Mouse (Mus musculus) left cerebral cortex, adult 9 months (tissue): Measurements from ENCODE around the gene Xpo6.

ENCODE experiments used
- DNase-seq, 2 experiments: peaks; one replicate each; pipeline ENCODE4 v3.0.0; 2022; ENCODE audit warnings: low spot score in 2 of 2

Gene Xpo6

DNA sequence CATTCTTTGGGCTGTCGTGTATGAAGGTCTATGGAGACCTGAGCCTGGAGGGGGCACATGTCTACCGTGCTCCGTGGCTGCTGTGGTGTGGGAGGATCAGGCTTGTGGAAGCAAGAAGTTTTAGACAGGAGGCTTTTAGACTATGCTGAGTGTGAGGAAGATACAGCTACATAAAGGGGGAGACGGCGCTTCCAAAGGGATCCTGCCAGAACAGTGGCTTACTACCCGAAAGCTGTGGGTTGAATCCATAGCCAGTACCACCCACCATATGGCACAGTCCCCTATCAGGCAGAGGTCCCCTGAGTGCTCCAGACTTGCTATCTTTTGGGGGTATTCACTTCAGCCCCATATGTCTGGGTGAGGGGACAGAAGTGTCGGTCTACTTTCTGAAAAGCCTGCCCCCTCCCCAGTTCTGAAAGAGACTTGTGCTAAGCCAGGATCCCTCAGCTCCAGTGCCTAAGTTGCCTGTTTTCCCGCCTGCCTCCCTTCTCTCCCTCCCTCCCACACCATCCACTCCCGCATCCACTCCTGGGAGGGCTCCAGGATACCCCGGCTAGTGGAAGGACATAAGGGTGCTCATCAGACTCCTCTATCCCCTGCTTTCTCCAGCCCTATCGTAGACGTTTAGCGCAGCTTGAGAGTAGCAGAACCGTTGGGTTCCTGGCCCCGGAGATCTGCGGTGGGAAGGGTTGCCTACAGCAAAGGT, 119.2 kb downstream of the Xpo6 start:
- DNase-seq: peak in 1 of 2 experiments; percentile 55

DNA sequence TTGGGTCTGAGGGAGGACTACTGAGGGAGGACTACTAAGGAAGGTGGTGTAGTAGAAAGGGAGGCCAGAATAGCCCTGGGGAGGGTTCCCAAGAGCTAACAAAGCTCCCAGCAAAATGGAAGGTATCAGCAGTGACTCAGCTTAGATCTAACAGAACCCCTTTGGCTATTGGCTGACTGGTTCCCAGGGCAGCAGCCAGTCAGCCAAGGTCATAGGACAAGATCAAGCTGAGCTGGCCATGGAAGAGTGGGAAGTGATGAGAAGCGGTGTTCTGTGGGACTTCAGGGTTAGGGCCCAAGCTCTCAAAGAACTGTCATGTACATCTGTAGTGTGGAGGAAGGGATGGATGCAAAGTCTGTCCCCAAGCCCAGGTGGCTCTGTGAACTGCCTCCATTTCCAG, 123.4 kb downstream of the Xpo6 start:
- no peak for DNase-seq

DNA sequence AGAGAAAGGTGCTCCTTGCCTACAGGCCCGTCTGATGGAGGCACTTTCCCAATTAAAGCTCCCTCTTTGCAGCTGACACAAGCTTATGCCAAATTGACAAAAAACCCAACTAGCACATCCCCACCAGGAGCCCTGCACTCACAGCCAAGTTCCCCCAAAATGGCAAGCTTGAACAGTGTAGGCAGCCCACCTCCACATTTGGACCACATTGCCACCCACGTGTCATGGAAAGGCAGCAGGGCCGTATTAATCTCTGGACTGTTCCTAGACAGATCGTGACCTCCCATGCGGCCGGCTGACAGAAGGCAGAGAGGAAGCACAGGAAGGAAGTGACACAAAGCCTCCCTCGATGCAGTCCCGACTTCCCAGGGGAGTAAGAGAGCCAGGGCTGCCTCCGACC, 125.2 kb downstream of the Xpo6 start:
- DNase-seq: no peak

DNA sequence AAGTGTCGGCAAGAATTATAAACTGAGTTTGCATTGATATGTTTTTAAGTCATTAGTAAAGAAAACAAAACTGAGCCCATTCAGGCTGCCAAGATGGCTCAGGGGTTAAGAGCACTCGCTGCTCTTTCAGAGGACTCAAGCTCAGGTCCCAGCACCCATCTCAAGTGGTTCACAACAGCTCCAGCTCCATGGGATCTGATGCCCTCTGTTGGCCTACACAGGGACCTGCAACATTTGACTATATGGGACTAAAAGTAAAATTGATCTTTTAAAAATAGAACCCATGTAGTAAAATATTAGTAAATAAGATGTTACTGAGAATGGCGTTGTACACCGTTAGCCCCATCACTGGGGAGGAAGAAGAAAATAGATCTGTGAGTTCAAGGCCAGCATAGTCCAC, 130.0 kb downstream of the Xpo6 start:
- no peak for DNase-seq

DNA sequence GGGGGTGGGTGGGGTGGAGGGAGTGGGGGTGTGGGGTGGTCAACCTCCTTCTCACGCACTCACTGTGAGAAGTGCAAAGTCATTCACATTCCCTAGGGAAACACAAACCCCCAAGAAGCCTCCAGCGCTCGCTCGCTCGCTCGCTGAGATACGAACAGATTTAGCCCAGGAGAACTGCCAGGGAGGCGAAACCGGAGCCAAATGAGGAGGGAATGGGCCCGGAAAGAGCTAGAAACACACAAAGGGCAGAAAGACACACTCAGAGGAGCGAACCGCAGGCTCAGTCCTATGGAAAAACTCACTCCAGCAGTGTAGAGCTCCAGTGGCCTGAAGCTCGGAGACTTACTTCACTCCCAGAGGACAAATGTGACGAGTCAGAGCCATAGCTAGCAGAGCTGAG, 133.5 kb downstream of the Xpo6 start:
- peak in 1 of 2 experiments; percentile 45 for DNase-seq

DNA sequence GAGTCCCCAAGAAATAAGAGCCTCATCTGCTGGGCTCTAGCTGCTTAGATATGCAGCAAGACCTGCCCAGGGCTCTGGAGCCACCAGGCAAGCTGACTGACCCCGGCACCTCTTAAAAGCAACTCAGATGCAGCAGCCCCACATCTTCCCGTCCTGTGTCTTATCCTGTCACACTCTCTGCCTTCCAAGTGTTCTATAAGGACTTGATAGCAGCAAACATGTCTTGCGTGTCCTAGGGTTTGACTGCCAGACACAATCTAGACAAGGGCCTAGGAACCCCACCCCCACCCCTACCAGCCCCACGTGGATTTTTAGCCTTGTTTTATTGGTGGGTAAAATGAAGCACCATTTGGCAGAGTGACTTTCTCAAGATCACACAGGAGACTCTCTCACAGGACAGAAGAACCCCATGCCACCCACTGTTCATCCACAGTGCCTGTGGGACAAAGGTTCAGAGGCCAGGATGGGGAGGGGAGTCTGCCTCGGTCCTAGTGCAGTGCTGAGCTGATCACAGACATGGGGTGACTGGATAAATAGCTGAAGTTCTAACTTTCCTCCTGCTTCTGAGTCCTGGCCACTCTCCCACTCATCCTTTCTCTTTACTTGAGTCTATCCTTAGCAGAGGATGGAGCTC, 134.9 kb downstream of the Xpo6 start:
- no peak for DNase-seq

DNA sequence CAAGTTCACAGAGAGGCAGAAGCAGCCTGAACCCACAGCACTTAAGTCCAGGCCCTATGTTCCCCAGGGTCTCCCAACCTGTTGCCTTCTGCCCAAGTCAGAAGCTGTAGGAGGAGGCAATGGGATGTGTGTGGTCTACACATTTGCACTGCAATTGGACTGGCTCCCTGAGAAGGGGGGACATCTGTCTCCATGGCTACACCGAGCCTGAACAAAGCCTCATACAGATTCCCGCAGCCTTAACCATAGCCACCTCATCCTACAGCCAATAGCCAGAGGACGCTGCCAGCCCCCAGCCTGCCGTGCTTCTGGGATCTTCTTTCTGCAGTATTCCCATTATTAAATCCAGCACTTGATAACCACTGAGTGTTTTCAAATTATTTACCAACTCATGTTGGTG, 138.1 kb downstream of the Xpo6 start:
- no peak for DNase-seq

DNA sequence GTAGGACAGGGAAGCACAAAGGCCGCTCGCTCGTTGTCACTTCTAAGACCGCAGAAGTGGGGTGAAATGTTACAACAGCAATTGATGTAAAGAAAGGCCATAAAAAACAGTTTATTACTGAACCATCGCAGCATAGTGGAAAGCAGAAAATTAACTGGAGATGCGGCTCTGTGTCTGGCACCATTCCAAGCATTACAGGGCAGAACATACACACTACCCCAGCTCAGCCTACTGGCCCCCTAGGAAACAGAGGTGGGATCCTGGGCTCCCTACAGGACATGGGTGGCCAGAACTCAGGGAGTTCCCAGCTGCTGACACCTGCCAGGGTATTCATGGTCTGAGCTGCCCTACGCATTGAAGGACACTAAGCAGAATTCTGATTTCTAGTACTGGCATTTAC, 141.4 kb downstream of the Xpo6 start:
- DNase-seq: no peak

DNA sequence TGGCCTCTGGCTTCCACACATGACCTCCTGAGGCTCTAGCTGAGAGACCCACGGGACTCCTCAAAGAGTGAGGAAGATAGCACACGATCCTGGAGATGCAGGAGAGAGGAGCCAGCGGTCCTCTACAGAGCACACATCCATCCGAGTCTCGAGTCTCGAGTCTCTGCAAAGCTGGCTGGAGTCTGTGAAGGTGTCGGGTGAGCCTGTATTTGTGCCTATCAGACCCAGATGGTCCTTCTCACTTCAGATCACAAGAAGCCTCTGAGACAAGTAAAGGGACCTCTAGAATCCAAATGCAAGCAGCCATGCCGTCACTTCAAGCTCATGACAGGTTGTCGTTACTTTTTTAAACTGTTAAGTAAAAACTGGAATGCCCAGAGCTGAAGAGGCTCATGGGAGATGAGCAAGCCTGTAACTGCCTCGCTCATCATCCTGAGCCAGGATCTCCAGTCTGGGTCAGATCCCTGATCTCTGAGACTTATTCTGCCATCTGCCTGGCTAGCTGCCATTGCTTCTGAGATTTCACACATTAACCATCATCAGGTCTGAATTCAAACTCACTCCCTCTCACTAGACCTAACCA, 142.9 kb downstream of the Xpo6 start:
- DNase-seq: no peak

DNA sequence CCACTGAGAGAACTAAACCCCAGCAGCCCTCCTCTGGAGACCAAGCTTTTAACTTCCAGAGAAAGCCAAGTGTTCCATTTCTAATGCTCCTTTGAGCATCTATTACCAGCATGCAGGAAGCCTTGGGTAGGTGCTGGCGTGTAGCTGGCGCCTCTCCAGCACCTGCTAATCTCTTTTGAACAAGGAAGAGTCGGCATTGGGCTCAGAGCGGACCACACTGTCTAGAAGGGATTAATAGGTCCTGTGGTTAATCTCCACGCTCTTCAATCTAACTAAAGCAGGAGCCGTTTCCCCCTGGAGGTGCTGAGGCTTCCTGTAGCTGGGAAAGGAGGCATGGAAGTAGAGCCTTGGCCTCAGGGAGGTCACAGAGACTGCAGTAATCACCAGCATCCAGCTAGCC, 145.7 kb downstream of the Xpo6 start:
- no peak for DNase-seq

DNA sequence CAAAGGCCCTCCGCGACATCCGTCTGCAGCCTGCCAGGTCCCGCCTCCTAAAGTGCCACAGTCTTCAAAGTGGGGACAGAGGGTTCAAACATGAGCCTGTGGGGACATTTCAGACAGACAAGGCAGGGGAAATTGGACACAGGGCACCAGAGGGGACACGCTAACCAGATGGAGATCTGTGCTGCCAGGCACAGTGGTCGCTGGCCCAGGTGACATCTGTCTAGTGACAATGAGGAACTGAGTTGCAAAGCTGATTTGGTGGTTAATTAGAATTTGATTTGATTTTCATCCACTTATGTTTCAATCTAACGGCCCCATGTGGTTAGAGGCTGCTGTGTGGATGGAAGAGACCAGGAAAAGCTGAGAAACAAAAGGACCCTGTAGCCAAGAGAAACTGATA, 146.7 kb downstream of the Xpo6 start:
- DNase-seq: no peak

DNA sequence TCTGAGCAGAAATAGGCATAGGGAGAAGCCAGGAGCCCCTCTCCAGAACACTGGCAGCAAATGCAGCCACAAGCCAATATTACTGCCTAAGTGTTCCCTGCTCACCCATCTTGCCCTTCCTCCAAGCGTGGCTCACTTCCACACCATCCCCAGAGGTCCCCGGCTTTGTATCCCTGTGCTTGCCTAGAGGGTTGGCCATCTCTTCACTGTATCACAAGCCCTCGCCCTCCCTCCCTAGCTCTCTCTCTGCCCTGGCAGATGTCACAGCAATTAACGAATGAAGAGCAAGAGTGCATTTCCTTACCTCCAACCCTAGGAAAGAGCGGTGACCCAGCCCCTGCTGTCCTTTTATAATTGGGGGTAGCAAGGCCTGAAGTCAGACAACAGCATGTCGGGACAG, 148.4 kb downstream of the Xpo6 start:
- no peak for DNase-seq
